Mouse (Mus musculus): ENCODE data around the gene Ranbp3. TPM values are rescaled to one million over a fixed set of nuclear protein-coding genes. Genes with fewer than 3 reads are reported as not detected.

Gene Ranbp3
- polyA plus RNA-seq, 1 experiment: 98.4 TPM

GRCm38 (mm10) chr17:56740118-56740787, 67.2 kb downstream of the Ranbp3 start:
- no peaks in the 10 kb centered on the region for H3K27me3 ChIP-seq (ENCODE audit: control insufficient read depth, insufficient read depth, low read length)
- H3K4me3 ChIP-seq (ENCODE audit: control insufficient read depth, low read depth, low read length): no peak overlapping the region
- no peaks in the 10 kb centered on the region for H3K36me3 ChIP-seq (ENCODE audit: control insufficient read depth, insufficient read depth, low read length)
- H3K27ac ChIP-seq (ENCODE audit: control insufficient read depth, insufficient read depth, low read depth, low read length): no peak overlapping the region
- peaks cover 6% of the 10 kb centered on the region for H3K4me1 ChIP-seq (ENCODE audit: control insufficient read depth, insufficient read depth, low read length)
- TF ChIP-seq POLR2A (IDR thresholded peaks at IDR 0.05; ENCODE audit: control insufficient read depth, low read depth, low read length) (no peak), CTCF (IDR thresholded peaks at IDR 0.05; ENCODE audit: control insufficient read depth, insufficient read depth, insufficient replicate concordance, low read depth, low read length) (no peak)

GRCm38 (mm10) chr17:56740788-56741160, 67.7 kb downstream of the Ranbp3 start:
- no peaks in the 10 kb centered on the region for H3K36me3 ChIP-seq (ENCODE audit: control insufficient read depth, insufficient read depth, low read length)
- H3K27me3 ChIP-seq (ENCODE audit: control insufficient read depth, insufficient read depth, low read length): no peaks in the 10 kb centered on the region

GRCm38 (mm10) chr17:56744173-56744572, 71.1 kb downstream of the Ranbp3 start:
- Histone ChIP-seq H3K27me3 (ENCODE audit: control insufficient read depth, insufficient read depth, low read length) (no peaks in the 10 kb centered on the region), H3K4me3 (ENCODE audit: control insufficient read depth, low read depth, low read length) (no peak overlapping the region), H3K4me1 (ENCODE audit: control insufficient read depth, insufficient read depth, low read length) (peaks cover 4% of the 10 kb centered on the region), H3K36me3 (ENCODE audit: control insufficient read depth, insufficient read depth, low read length) (no peaks in the 10 kb centered on the region), H3K27ac (ENCODE audit: control insufficient read depth, insufficient read depth, low read depth, low read length) (no peak overlapping the region)
- TF ChIP-seq CTCF (IDR thresholded peaks at IDR 0.05; ENCODE audit: control insufficient read depth, insufficient read depth, insufficient replicate concordance, low read depth, low read length) (no peak), POLR2A (IDR thresholded peaks at IDR 0.05; ENCODE audit: control insufficient read depth, low read depth, low read length) (no peak)

More at GRCm38 (mm10) chr17:56740788-56741160, 67.7 kb downstream of the Ranbp3 start:
- peaks cover 6% of the 10 kb centered on the region for H3K4me1 ChIP-seq (ENCODE audit: control insufficient read depth, insufficient read depth, low read length)
- TF ChIP-seq CTCF (IDR thresholded peaks at IDR 0.05; ENCODE audit: control insufficient read depth, insufficient read depth, insufficient replicate concordance, low read depth, low read length): no peak
- no peak for TF ChIP-seq POLR2A (IDR thresholded peaks at IDR 0.05; ENCODE audit: control insufficient read depth, low read depth, low read length)
- H3K27ac ChIP-seq (ENCODE audit: control insufficient read depth, insufficient read depth, low read depth, low read length): no peak overlapping the region
- H3K4me3 ChIP-seq (ENCODE audit: control insufficient read depth, low read depth, low read length): peak overlapping the region; percentile 11

- Histone ChIP-seq H3K36me3 (ENCODE audit: control insufficient read depth, insufficient read depth, low read length) (no peaks in the 10 kb centered on the region), H3K4me1 (ENCODE audit: control insufficient read depth, insufficient read depth, low read length) (peaks cover 27% of the 10 kb centered on the region), H3K27me3 (ENCODE audit: control insufficient read depth, insufficient read depth, low read length) (no peaks in the 10 kb centered on the region), H3K27ac (ENCODE audit: control insufficient read depth, insufficient read depth, low read depth, low read length) (peak overlapping the region; percentile 65; the same call in 1 of the 2 replicates), H3K4me3 (ENCODE audit: control insufficient read depth, low read depth, low read length) (peak overlapping the region; percentile 79)
- TF ChIP-seq CTCF (IDR thresholded peaks at IDR 0.05; ENCODE audit: control insufficient read depth, insufficient read depth, insufficient replicate concordance, low read depth, low read length): no peak; the same call in 1 of the 2 replicates
- TF ChIP-seq POLR2A (IDR thresholded peaks at IDR 0.05; ENCODE audit: control insufficient read depth, low read depth, low read length): peak; percentile 48
These were observed 78.4 kb downstream of the Ranbp3 start for GRCm38 (mm10) chr17:56751404-56752072.

GRCm38 (mm10) chr17:56753452-56753851, 80.4 kb downstream of the Ranbp3 start:
- H3K27me3 ChIP-seq (ENCODE audit: control insufficient read depth, insufficient read depth, low read length): no peaks in the 10 kb centered on the region
- H3K4me3 ChIP-seq (ENCODE audit: control insufficient read depth, low read depth, low read length): no peak overlapping the region
- H3K27ac ChIP-seq (ENCODE audit: control insufficient read depth, insufficient read depth, low read depth, low read length): no peak overlapping the region
- H3K4me1 ChIP-seq (ENCODE audit: control insufficient read depth, insufficient read depth, low read length): peaks cover 40% of the 10 kb centered on the region
- TF ChIP-seq POLR2A (IDR thresholded peaks at IDR 0.05; ENCODE audit: control insufficient read depth, low read depth, low read length) (no peak), CTCF (IDR thresholded peaks at IDR 0.05; ENCODE audit: control insufficient read depth, insufficient read depth, insufficient replicate concordance, low read depth, low read length) (no peak)
- H3K36me3 ChIP-seq (ENCODE audit: control insufficient read depth, insufficient read depth, low read length): no peaks in the 10 kb centered on the region

GRCm38 (mm10) chr17:56754271-56755185, 81.4 kb downstream of the Ranbp3 start:
- Histone ChIP-seq H3K4me3 (ENCODE audit: control insufficient read depth, low read depth, low read length) (peak overlapping the region; percentile 72), H3K4me1 (ENCODE audit: control insufficient read depth, insufficient read depth, low read length) (peaks cover 43% of the 10 kb centered on the region), H3K27me3 (ENCODE audit: control insufficient read depth, insufficient read depth, low read length) (no peaks in the 10 kb centered on the region), H3K27ac (ENCODE audit: control insufficient read depth, insufficient read depth, low read depth, low read length) (no peak overlapping the region), H3K36me3 (ENCODE audit: control insufficient read depth, insufficient read depth, low read length) (no peaks in the 10 kb centered on the region)
- no peak for TF ChIP-seq CTCF (IDR thresholded peaks at IDR 0.05; ENCODE audit: control insufficient read depth, insufficient read depth, insufficient replicate concordance, low read depth, low read length)
- TF ChIP-seq POLR2A (IDR thresholded peaks at IDR 0.05; ENCODE audit: control insufficient read depth, low read depth, low read length): peak; percentile 49; the same call in 1 of the 2 replicates
